Mouse (Mus musculus) G1E (cell line): ENCODE measurements around the gene Tsen54. TPM values are rescaled to one million over a fixed set of nuclear protein-coding genes. Genes with fewer than 3 reads are reported as not detected.

Experiments used
- ATAC-seq: 2 replicates; pipeline ENCODE4 v1.8.0; 2016; ENCODE audit warnings: mild to moderate bottlenecking; ENCODE audit not compliant: insufficient number of reproducible peaks, poor library complexity, low FRiP score, severe bottlenecking; ENCODE audit errors: extremely low read depth
- DNase-seq: peaks from one replicate; pipeline ENCODE4 v3.0.0; 2012; ENCODE audit warnings: low spot score
- H3K27me3 ChIP-seq: 2 replicates; pipeline ENCODE4 v1.6.1; 2012; ENCODE audit warnings: mild to moderate bottlenecking, low read length, inconsistent platforms; ENCODE audit not compliant: insufficient read depth
- H3K36me3 ChIP-seq: replicated peaks from 2 replicates; pipeline ENCODE3; 2012; ENCODE audit warnings: mild to moderate bottlenecking, inconsistent platforms
- H3K4me1 ChIP-seq: 2 replicates; pipeline ENCODE4 v1.6.1; 2012; ENCODE audit warnings: low read depth, low read length, inconsistent platforms, mixed read lengths; ENCODE audit not compliant: insufficient read depth
- H3K4me3 ChIP-seq: 2 replicates; pipeline ENCODE4 v1.5.1; 2012; ENCODE audit warnings: low read depth, mild to moderate bottlenecking, inconsistent platforms, low read length, moderate library complexity, mixed read lengths
- H3K9me3 ChIP-seq: replicated peaks from 2 replicates; pipeline ENCODE4 v1.6.1; 2012; ENCODE audit warnings: inconsistent platforms
- CTCF ChIP-seq: IDR thresholded peaks from 2 replicates; pipeline ENCODE4 v1.5.1; 2012; ENCODE audit warnings: low read depth, low read length, inconsistent platforms, mixed read lengths
- GATA1 ChIP-seq: IDR thresholded peaks from 2 replicates; pipeline ENCODE4 v1.6.1; 2012; ENCODE audit warnings: borderline replicate concordance, low read length, inconsistent platforms, mixed read lengths
- GATA2 ChIP-seq: IDR thresholded peaks from 2 replicates; pipeline ENCODE4 v1.6.1; 2012; ENCODE audit warnings: low read depth, low read length, inconsistent platforms, borderline replicate concordance
- POLR2AphosphoS5 ChIP-seq: IDR thresholded peaks from 2 replicates; pipeline ENCODE4 v1.6.1; 2012; ENCODE audit warnings: low read depth, low read length, inconsistent platforms; ENCODE audit not compliant: insufficient replicate concordance
- TAL1 ChIP-seq: conservative IDR thresholded peaks from 2 replicates; pipeline ENCODE4 v1.6.1; 2012; ENCODE audit warnings: low read depth, low read length, inconsistent platforms, mixed read lengths
- polyA plus RNA-seq: library from polyadenylated mRNA; stranded (reverse); fragments of >175 nt; gene quantifications from 2 replicates; pipeline ENCODE4 v1.2.3, GENCODE M21; 2012
- total RNA-seq, 2 experiments: library from RNA; stranded (forward) in 1 of 2; stranded (reverse) in 1 of 2; fragments of 200-1000 nt in 1 of 2; fragments of >200 nt in 1 of 2; fragmentation: Nextera tagmentation in 1 of 2; gene quantifications; 2 replicates each; pipeline ENCODE4 v1.2.3; 2014 to 2017

The Tsen54 gene
- total RNA-seq (2014; fragmentation: Nextera tagmentation) (6.2 and 6.6 TPM in 2 replicates), total RNA-seq (2017) (16.8 and 18.7 TPM in 2 replicates), polyA plus RNA-seq (33.0 and 37.5 TPM in 2 replicates)

GRCm38 (mm10) chr11:115814605-115815450, at the start of gene Tsen54:
Gene Tsen54, plus strand, starts transcription at chr11:115814724.
- Histone ChIP-seq H3K4me1 (peaks cover 41% of the 10 kb centered on the region), H3K4me3 (peak within 1 kb of the TSS; percentile 88), H3K36me3 (peaks cover 37% of the 10 kb centered on the region), H3K9me3 (no peaks in the 10 kb centered on the region), H3K27me3 (peaks cover 39% of the 10 kb centered on the region)
- no peak for TF ChIP-seq GATA2
- TF ChIP-seq TAL1 = no peak
- TF ChIP-seq CTCF = no peak
- no peak for TF ChIP-seq POLR2AphosphoS5
- no peak for TF ChIP-seq GATA1
- DNase-seq = peak; percentile 80
- no peak for ATAC-seq

GRCm38 (mm10) chr11:115765103-115765606, 49.4 kb upstream of the Tsen54 start, which contains the start of gene Tmem94:
Gene Tmem94, plus strand, starts transcription at chr11:115765433.
- ATAC-seq = peak; percentile 95

GRCm38 (mm10) chr11:115765607-115766141, 48.9 kb upstream of the Tsen54 start:
- H3K4me1 ChIP-seq = peaks cover 22% of the 10 kb centered on the region
- peak overlapping the region; percentile 84 for H3K4me3 ChIP-seq
- ATAC-seq (no peak), DNase-seq (peak; percentile 48)
- no peak for TF ChIP-seq CTCF
- no peak for TF ChIP-seq POLR2AphosphoS5
- TF ChIP-seq GATA1 = no peak
- no peak for TF ChIP-seq TAL1
- TF ChIP-seq GATA2 = no peak
- H3K27me3 ChIP-seq = no peaks in the 10 kb centered on the region
- H3K36me3 ChIP-seq = peaks cover 22% of the 10 kb centered on the region
- no peaks in the 10 kb centered on the region for H3K9me3 ChIP-seq

More at GRCm38 (mm10) chr11:115765103-115765606, 49.4 kb upstream of the Tsen54 start, which contains the start of gene Tmem94:
- DNase-seq = peak; percentile 96
- Histone ChIP-seq H3K4me1 (peaks cover 20% of the 10 kb centered on the region), H3K9me3 (no peaks in the 10 kb centered on the region), H3K36me3 (peaks cover 18% of the 10 kb centered on the region), H3K4me3 (peak within 1 kb of the TSS; percentile 84), H3K27me3 (no peaks in the 10 kb centered on the region)
- TF ChIP-seq CTCF (no peak), GATA2 (no peak), POLR2AphosphoS5 (no peak), GATA1 (no peak), TAL1 (no peak)

GRCm38 (mm10) chr11:115766356-115766943, 48.1 kb upstream of the Tsen54 start:
- Histone ChIP-seq H3K9me3 (no peaks in the 10 kb centered on the region), H3K36me3 (peaks cover 22% of the 10 kb centered on the region), H3K4me3 (peak overlapping the region; percentile 84; the same call in 1 of the 2 replicates), H3K4me1 (peaks cover 22% of the 10 kb centered on the region), H3K27me3 (no peaks in the 10 kb centered on the region)
- no peak for TF ChIP-seq GATA2
- no peak for TF ChIP-seq GATA1
- TF ChIP-seq POLR2AphosphoS5 = no peak
- no peak for TF ChIP-seq CTCF
- TF ChIP-seq TAL1 = no peak
- DNase-seq = no peak
- ATAC-seq = no peak

GRCm38 (mm10) chr11:115766981-115767380, 47.5 kb upstream of the Tsen54 start:
- Histone ChIP-seq H3K36me3 (peaks cover 22% of the 10 kb centered on the region), H3K4me1 (peaks cover 22% of the 10 kb centered on the region), H3K9me3 (no peaks in the 10 kb centered on the region), H3K4me3 (no peak overlapping the region), H3K27me3 (no peaks in the 10 kb centered on the region)
- ATAC-seq (no peak), DNase-seq (no peak)
- TF ChIP-seq TAL1 = no peak
- no peak for TF ChIP-seq POLR2AphosphoS5
- TF ChIP-seq GATA1 = no peak
- TF ChIP-seq GATA2 = no peak
- TF ChIP-seq CTCF = no peak

GRCm38 (mm10) chr11:115768896-115769295, 45.6 kb upstream of the Tsen54 start:
- H3K4me3 ChIP-seq = no peak overlapping the region
- H3K36me3 ChIP-seq = peaks cover 22% of the 10 kb centered on the region
- TF ChIP-seq GATA2 = no peak
- TF ChIP-seq POLR2AphosphoS5 = no peak
- TF ChIP-seq TAL1 = no peak
- TF ChIP-seq GATA1 = no peak
- TF ChIP-seq CTCF = no peak
- H3K4me1 ChIP-seq = peaks cover 19% of the 10 kb centered on the region
- ATAC-seq (no peak), DNase-seq (no peak)
- no peaks in the 10 kb centered on the region for H3K27me3 ChIP-seq
- H3K9me3 ChIP-seq = no peaks in the 10 kb centered on the region
